Mouse (Mus musculus): ENCODE data around the gene Tmem158. TPM values are rescaled to one million over a fixed set of nuclear protein-coding genes. Genes with fewer than 3 reads are reported as not detected.

The Tmem158 gene
- polyA plus RNA-seq, 1 experiment from 2014 or later, result 7.0 TPM

DNA sequence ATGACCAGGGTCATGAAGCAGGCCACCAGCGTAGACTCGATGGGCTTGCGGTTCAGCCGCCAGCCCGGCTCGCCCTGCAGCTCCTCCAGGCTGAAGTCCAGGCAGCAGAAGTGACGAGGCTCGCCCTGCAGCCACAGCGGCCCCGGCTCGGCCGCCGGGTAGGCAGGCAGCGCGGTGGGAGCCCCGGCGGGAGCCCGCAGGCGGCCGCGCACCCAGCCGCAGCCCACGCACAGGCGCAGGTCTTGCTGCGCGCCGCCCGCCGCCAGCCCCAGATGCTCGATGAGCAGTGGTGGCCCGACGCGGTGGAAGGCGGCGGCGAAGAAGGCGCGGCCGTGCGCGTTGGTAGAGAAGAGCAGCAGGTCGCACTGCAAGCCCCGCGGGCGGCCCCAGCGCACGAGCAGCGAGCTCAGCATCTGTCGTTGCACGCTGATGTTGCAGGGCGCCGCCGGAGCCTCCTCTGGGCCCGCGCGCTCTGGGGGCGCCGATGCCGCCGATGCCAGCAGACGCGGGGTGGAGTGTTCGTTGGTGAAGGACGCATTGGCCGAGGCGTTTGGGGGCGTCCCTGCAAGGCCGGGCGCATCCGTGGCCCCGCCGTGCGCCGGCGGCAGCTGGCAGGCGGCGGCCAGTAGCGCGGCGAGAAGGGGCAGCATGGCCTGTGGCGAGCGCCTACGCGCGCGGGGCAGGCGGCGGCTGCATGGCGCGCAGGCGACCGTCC is 511 bp downstream of the Tmem158 start:
- Histone ChIP-seq H3K9ac (ENCODE audit: low read length) (peak overlapping the region; percentile 73), H3K27ac (ENCODE audit: low read depth, low read length) (peak overlapping the region; percentile 32), H3K4me2 (peak overlapping the region; percentile 92), H3K4me1 (ENCODE audit: control insufficient read depth, insufficient read depth, low read length) (peaks cover 2% of the 10 kb centered on the region), H3K4me3 (ENCODE audit: low read depth, low read length) (peak overlapping the region; percentile 53), H3K27me3 (ENCODE audit: control insufficient read depth, insufficient read depth, low read length) (peaks cover 8% of the 10 kb centered on the region; the same call in 1 of the 2 replicates), H3K36me3 (ENCODE audit: control insufficient read depth, insufficient read depth, low read length) (no peaks in the 10 kb centered on the region), H3K9me3 (ENCODE audit: control insufficient read depth, low read length) (no peaks in the 10 kb centered on the region)
- under 1% methylated on average over 90 of the region's 92 CpGs for WGBS
- ATAC-seq (ENCODE audit: low FRiP score) (peak; percentile 75), DNase-seq (ENCODE audit: low spot score, missing footprints) (no peak)

- 1% methylated on average over 45 of the region's 45 CpGs for WGBS
- H3K4me1 ChIP-seq (ENCODE audit: control insufficient read depth, insufficient read depth, low read length), result peaks cover 2% of the 10 kb centered on the region
- peak overlapping the region; percentile 73 for H3K9ac ChIP-seq (ENCODE audit: low read length)
- no peak overlapping the region for H3K27ac ChIP-seq (ENCODE audit: low read depth, low read length)
- H3K27me3 ChIP-seq (ENCODE audit: control insufficient read depth, insufficient read depth, low read length), result peaks cover 8% of the 10 kb centered on the region; the same call in 1 of the 2 replicates
- no peaks in the 10 kb centered on the region for H3K9me3 ChIP-seq (ENCODE audit: control insufficient read depth, low read length)
- no peaks in the 10 kb centered on the region for H3K36me3 ChIP-seq (ENCODE audit: control insufficient read depth, insufficient read depth, low read length)
- DNase-seq (ENCODE audit: low spot score, missing footprints) (peak; percentile 97), ATAC-seq (ENCODE audit: low FRiP score) (peak; percentile 91)
- peak overlapping the region; percentile 53 for H3K4me3 ChIP-seq (ENCODE audit: low read depth, low read length)
- H3K4me2 ChIP-seq, result peak overlapping the region; percentile 92
Observed at GRCm38 (mm10) chr9:123259461-123259895, 1.1 kb downstream of the Tmem158 start.

DNA sequence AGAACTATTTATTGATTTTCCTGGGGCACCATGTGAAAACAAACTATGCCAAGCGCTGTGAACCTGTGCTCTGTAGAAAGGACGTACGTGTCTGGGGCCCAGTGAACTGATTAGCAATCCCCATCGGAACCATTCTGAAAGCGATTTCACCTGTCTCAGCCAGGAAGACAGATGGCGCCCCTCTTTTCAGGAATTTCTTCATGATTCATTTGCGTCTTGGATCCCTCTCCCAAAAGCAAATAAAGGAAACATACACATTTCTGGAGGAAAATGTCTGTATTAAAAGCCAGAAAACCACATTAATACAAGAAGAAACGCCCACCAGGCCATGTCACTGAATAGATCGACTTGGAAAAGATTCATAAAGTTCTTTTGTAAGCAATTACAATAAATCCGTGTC is 1.8 kb downstream of the Tmem158 start:
- Histone ChIP-seq H3K27me3 (ENCODE audit: control insufficient read depth, insufficient read depth, low read length) (peaks cover 8% of the 10 kb centered on the region; the same call in 1 of the 2 replicates), H3K36me3 (ENCODE audit: control insufficient read depth, insufficient read depth, low read length) (no peaks in the 10 kb centered on the region), H3K27ac (ENCODE audit: low read depth, low read length) (no peak overlapping the region), H3K9ac (ENCODE audit: low read length) (no peak overlapping the region), H3K4me1 (ENCODE audit: control insufficient read depth, insufficient read depth, low read length) (peaks cover 2% of the 10 kb centered on the region), H3K4me3 (ENCODE audit: low read depth, low read length) (0 out of 2 replicates have a peak overlapping the region, but pooled peaks have one; percentile 53), H3K9me3 (ENCODE audit: control insufficient read depth, low read length) (no peaks in the 10 kb centered on the region), H3K4me2 (peak overlapping the region; percentile 6; the same call in 1 of the 2 replicates)
- DNase-seq (ENCODE audit: low spot score, missing footprints) (peak; percentile 85), ATAC-seq (ENCODE audit: low FRiP score) (no peak)
- WGBS, result 34% methylated on average over 10 of the region's 10 CpGs

GRCm38 (mm10) chr9:123255736-123256135 is 4.8 kb downstream of the Tmem158 start:
- Histone ChIP-seq H3K9ac (ENCODE audit: low read length) (no peak overlapping the region), H3K27me3 (ENCODE audit: control insufficient read depth, insufficient read depth, low read length) (peaks cover 8% of the 10 kb centered on the region; the same call in 1 of the 2 replicates), H3K4me1 (ENCODE audit: control insufficient read depth, insufficient read depth, low read length) (peaks cover 2% of the 10 kb centered on the region), H3K27ac (ENCODE audit: low read depth, low read length) (no peak overlapping the region), H3K9me3 (ENCODE audit: control insufficient read depth, low read length) (no peaks in the 10 kb centered on the region), H3K4me3 (ENCODE audit: low read depth, low read length) (no peak overlapping the region), H3K36me3 (ENCODE audit: control insufficient read depth, insufficient read depth, low read length) (no peaks in the 10 kb centered on the region), H3K4me2 (no peak overlapping the region)
- WGBS, result 80% methylated on average over 3 of the region's 3 CpGs
- no peak for DNase-seq (ENCODE audit: low spot score, missing footprints)
- no peak for ATAC-seq (ENCODE audit: low FRiP score)

DNA sequence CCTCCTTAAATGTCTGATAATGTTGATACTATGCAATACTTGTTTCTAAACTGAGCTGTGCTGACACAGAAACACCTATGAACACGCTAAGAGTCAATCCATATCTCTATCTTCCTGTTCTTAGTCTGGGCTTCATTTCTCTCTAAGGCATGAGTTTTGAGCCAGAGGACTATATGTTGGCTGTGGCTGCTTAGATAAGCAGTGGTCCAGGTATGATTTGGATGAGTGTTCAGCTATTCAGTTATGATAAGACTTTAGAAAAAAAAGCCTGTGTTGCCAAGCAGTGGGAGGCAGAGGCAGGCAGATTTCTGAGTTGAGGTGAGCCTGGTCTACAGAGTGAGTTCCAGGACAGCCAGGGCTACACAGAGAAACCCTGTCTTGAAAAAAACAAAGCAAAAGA is 12.6 kb downstream of the Tmem158 start:
- ATAC-seq (ENCODE audit: low FRiP score), result no peak
- no peaks in the 10 kb centered on the region for H3K4me1 ChIP-seq (ENCODE audit: control insufficient read depth, insufficient read depth, low read length)
- no peak for DNase-seq (ENCODE audit: low spot score, missing footprints)
- no peak overlapping the region for H3K4me2 ChIP-seq
- no peaks in the 10 kb centered on the region for H3K27me3 ChIP-seq (ENCODE audit: control insufficient read depth, insufficient read depth, low read length)
- no peaks in the 10 kb centered on the region for H3K9me3 ChIP-seq (ENCODE audit: control insufficient read depth, low read length)
- no peak overlapping the region for H3K9ac ChIP-seq (ENCODE audit: low read length)
- no peak overlapping the region for H3K4me3 ChIP-seq (ENCODE audit: low read depth, low read length)
- 85% methylated on average over 1 of the region's 1 CpGs for WGBS
- H3K36me3 ChIP-seq (ENCODE audit: control insufficient read depth, insufficient read depth, low read length), result no peaks in the 10 kb centered on the region
- H3K27ac ChIP-seq (ENCODE audit: low read depth, low read length), result no peak overlapping the region

GRCm38 (mm10) chr9:123245146-123245545 is 15.4 kb downstream of the Tmem158 start:
- H3K9ac ChIP-seq (ENCODE audit: low read length), result no peak overlapping the region
- H3K27ac ChIP-seq (ENCODE audit: low read depth, low read length), result no peak overlapping the region
- 80% methylated on average over 4 of the region's 4 CpGs for WGBS
- no peak for ATAC-seq (ENCODE audit: low FRiP score)
- H3K27me3 ChIP-seq (ENCODE audit: control insufficient read depth, insufficient read depth, low read length), result no peaks in the 10 kb centered on the region
- H3K4me2 ChIP-seq, result no peak overlapping the region
- DNase-seq (ENCODE audit: low spot score, missing footprints), result no peak
- H3K4me3 ChIP-seq (ENCODE audit: low read depth, low read length), result no peak overlapping the region
- H3K36me3 ChIP-seq (ENCODE audit: control insufficient read depth, insufficient read depth, low read length), result no peaks in the 10 kb centered on the region
- H3K9me3 ChIP-seq (ENCODE audit: control insufficient read depth, low read length), result no peaks in the 10 kb centered on the region
- H3K4me1 ChIP-seq (ENCODE audit: control insufficient read depth, insufficient read depth, low read length), result no peaks in the 10 kb centered on the region

- H3K4me3 ChIP-seq (ENCODE audit: low read depth, low read length), result no peak overlapping the region
- DNase-seq (ENCODE audit: low spot score, missing footprints), result no peak
- no peak overlapping the region for H3K27ac ChIP-seq (ENCODE audit: low read depth, low read length)
- no peaks in the 10 kb centered on the region for H3K4me1 ChIP-seq (ENCODE audit: control insufficient read depth, insufficient read depth, low read length)
- no peak overlapping the region for H3K4me2 ChIP-seq
- ATAC-seq (ENCODE audit: low FRiP score), result no peak
- H3K27me3 ChIP-seq (ENCODE audit: control insufficient read depth, insufficient read depth, low read length), result no peaks in the 10 kb centered on the region
- no peaks in the 10 kb centered on the region for H3K9me3 ChIP-seq (ENCODE audit: control insufficient read depth, low read length)
- 67% methylated on average over 10 of the region's 10 CpGs for WGBS
- H3K36me3 ChIP-seq (ENCODE audit: control insufficient read depth, insufficient read depth, low read length), result no peaks in the 10 kb centered on the region
- no peak overlapping the region for H3K9ac ChIP-seq (ENCODE audit: low read length)
Observed at GRCm38 (mm10) chr9:123243988-123244387, 16.6 kb downstream of the Tmem158 start.

DNA sequence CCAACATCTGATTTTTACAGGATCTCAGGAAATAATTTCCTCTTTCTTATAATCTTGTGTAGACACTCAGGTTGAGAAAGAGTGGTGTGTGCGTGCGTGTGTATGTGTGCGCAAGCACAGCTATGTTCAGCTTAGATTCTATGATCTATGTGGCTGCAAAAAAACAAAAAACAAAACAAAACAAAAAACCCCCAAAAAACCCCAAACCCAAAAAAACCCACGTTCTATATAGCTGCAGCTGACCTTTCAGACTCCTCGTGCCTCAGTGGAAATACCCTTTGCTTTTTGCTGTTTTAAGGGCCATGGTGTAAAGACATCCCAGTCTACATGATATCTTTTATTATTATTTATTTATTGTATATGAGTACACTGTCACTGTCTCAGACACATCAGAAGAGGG is 19.4 kb downstream of the Tmem158 start:
- DNase-seq (ENCODE audit: low spot score, missing footprints) (no peak), ATAC-seq (ENCODE audit: low FRiP score) (no peak)
- no peaks in the 10 kb centered on the region for H3K27me3 ChIP-seq (ENCODE audit: control insufficient read depth, insufficient read depth, low read length)
- H3K9ac ChIP-seq (ENCODE audit: low read length), result no peak overlapping the region
- no peaks in the 10 kb centered on the region for H3K36me3 ChIP-seq (ENCODE audit: control insufficient read depth, insufficient read depth, low read length)
- H3K4me1 ChIP-seq (ENCODE audit: control insufficient read depth, insufficient read depth, low read length), result no peaks in the 10 kb centered on the region
- WGBS, result 92% methylated on average over 5 of the region's 5 CpGs
- no peak overlapping the region for H3K4me2 ChIP-seq
- H3K4me3 ChIP-seq (ENCODE audit: low read depth, low read length), result no peak overlapping the region
- H3K27ac ChIP-seq (ENCODE audit: low read depth, low read length), result no peak overlapping the region
- H3K9me3 ChIP-seq (ENCODE audit: control insufficient read depth, low read length), result no peaks in the 10 kb centered on the region

DNA sequence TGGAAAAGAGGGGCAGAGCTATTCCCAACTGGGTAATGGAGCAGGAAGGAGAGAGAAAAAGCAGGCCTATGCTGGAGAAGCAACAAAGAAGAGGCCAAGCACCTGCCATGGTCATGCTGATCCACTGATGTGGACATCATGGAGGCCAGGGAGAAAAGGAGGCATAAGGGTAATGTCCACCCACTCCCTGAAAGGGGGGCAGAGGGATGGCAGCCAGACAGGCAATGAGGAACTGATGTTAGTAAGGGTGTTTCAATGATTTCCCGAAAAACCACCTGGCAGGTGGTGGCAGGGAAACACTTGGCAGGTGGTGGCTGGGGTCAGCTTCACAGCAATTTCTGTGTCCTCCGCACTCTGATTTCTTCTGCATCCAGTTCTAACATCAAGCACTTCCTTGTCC is 19.8 kb downstream of the Tmem158 start:
- H3K9me3 ChIP-seq (ENCODE audit: control insufficient read depth, low read length), result no peaks in the 10 kb centered on the region
- no peaks in the 10 kb centered on the region for H3K27me3 ChIP-seq (ENCODE audit: control insufficient read depth, insufficient read depth, low read length)
- H3K4me1 ChIP-seq (ENCODE audit: control insufficient read depth, insufficient read depth, low read length), result no peaks in the 10 kb centered on the region
- no peak for DNase-seq (ENCODE audit: low spot score, missing footprints)
- no peak overlapping the region for H3K4me3 ChIP-seq (ENCODE audit: low read depth, low read length)
- 83% methylated on average over 2 of the region's 2 CpGs for WGBS
- ATAC-seq (ENCODE audit: low FRiP score), result no peak
- no peak overlapping the region for H3K9ac ChIP-seq (ENCODE audit: low read length)
- H3K36me3 ChIP-seq (ENCODE audit: control insufficient read depth, insufficient read depth, low read length), result no peaks in the 10 kb centered on the region
- no peak overlapping the region for H3K4me2 ChIP-seq
- no peak overlapping the region for H3K27ac ChIP-seq (ENCODE audit: low read depth, low read length)
